Mouse (Mus musculus) hindbrain, embryonic 11.5 days (tissue): ENCODE results near the gene Mmp9. TPM values are rescaled to one million over a fixed set of nuclear protein-coding genes. Genes with fewer than 3 reads are reported as not detected.
A peak's percentile ranks its signal among the peaks of the same experiment; 100 is the strongest.

ENCODE experiments used
- ATAC-seq: fragments of 200-750 bp; cut with Nextera tagmentation; 2 replicates; pipeline ENCODE4 v1.8.0; 2017; ENCODE audit warnings: mild to moderate bottlenecking, moderate TSS enrichment, moderate library complexity; ENCODE audit not compliant: low FRiP score
- DNase-seq: peaks from one replicate; pipeline ENCODE4 v3.0.0-alpha.2; 2015; ENCODE audit warnings: low spot score
- H3K27ac ChIP-seq: fragments of 300-500 bp; sonication (generic); 2 replicates; pipeline ENCODE4 v1.5.1; 2014; ENCODE audit warnings: mild to moderate bottlenecking, low read depth, low read length
- H3K27me3 ChIP-seq: fragments of 300-500 bp; sonication (generic); 2 replicates; pipeline ENCODE4 v1.6.1; 2014; ENCODE audit warnings: mild to moderate bottlenecking, low read length, moderate library complexity, mixed read lengths; ENCODE audit not compliant: control insufficient read depth, insufficient read depth
- H3K36me3 ChIP-seq: fragments of 300-500 bp; sonication (generic); 2 replicates; pipeline ENCODE4 v1.6.1; 2014; ENCODE audit warnings: mild to moderate bottlenecking, low read length, moderate library complexity, mixed read lengths; ENCODE audit not compliant: control insufficient read depth, insufficient read depth
- H3K4me1 ChIP-seq: fragments of 300-500 bp; sonication (generic); replicated peaks from 2 replicates; pipeline ENCODE4 v1.6.1; 2014; ENCODE audit warnings: low read length, mixed read lengths; ENCODE audit not compliant: control insufficient read depth, insufficient read depth
- H3K4me2 ChIP-seq: fragments of 300-500 bp; sonication (generic); replicated peaks from 2 replicates; pipeline ENCODE4 v1.6.1; 2014; ENCODE audit warnings: mild to moderate bottlenecking, low read depth, low read length
- H3K4me3 ChIP-seq: fragments of 300-500 bp; sonication (generic); 2 replicates; pipeline ENCODE4 v1.5.1; 2014; ENCODE audit warnings: low read depth, low read length
- H3K9ac ChIP-seq: fragments of 300-500 bp; sonication (generic); 2 replicates; pipeline ENCODE4 v1.6.1; 2014; ENCODE audit warnings: low read depth, low read length
- H3K9me3 ChIP-seq: fragments of 300-500 bp; sonication (generic); 2 replicates; pipeline ENCODE4 v1.6.1; 2016; ENCODE audit warnings: low read length; ENCODE audit not compliant: control insufficient read depth
- WGBS: fragments of 180-500 bp; shearing (Covaris S2); extraction: QIAGEN DNeasy Blood & Tissue Kit; methylation state at CpG from one replicate; pipeline ENCODE4 v1.1.7; 2014; 5-methylcytosine and 5-hydroxymethylcytosine counted together
- polyA plus RNA-seq: library from polyadenylated mRNA; unstranded; fragments of >200 nt; fragmentation: Nextera tagmentation; extraction: Ambion mirVana; gene quantifications from 2 replicates; pipeline ENCODE4 v1.2.1, GENCODE M21; 2014

Gene Mmp9
- polyA plus RNA-seq, 1 experiment from 2014 or later, result 1.3 TPM

GRCm38 (mm10) chr2:164967193-164967592, 26.6 kb downstream of the Mmp9 start:
- WGBS, result 5% methylated on average over 6 of the region's 6 CpGs
- no peak overlapping the region for H3K4me3 ChIP-seq
- no peak overlapping the region for H3K27ac ChIP-seq
- DNase-seq, result no peak
- H3K27me3 ChIP-seq, result peaks cover 53% of the 10 kb centered on the region
- no peaks in the 10 kb centered on the region for H3K9me3 ChIP-seq
- H3K36me3 ChIP-seq, result no peaks in the 10 kb centered on the region
- ATAC-seq, result no peak
- H3K4me2 ChIP-seq, result no peak overlapping the region; the same call in 1 of the 2 replicates
- no peak overlapping the region for H3K9ac ChIP-seq
- peaks cover 22% of the 10 kb centered on the region for H3K4me1 ChIP-seq

GRCm38 (mm10) chr2:164967761-164968440, 27.3 kb downstream of the Mmp9 start:
- Histone ChIP-seq H3K4me2 (peak overlapping the region; percentile 66), H3K27ac (peak overlapping the region; percentile 74), H3K27me3 (peaks cover 53% of the 10 kb centered on the region), H3K36me3 (no peaks in the 10 kb centered on the region), H3K9ac (peak overlapping the region; percentile 55; the same call in 1 of the 2 replicates), H3K4me3 (peak overlapping the region; percentile 38), H3K4me1 (peaks cover 22% of the 10 kb centered on the region), H3K9me3 (no peaks in the 10 kb centered on the region)
- peak; percentile 66 for DNase-seq
- under 1% methylated on average over 59 of the region's 65 CpGs for WGBS
- no peak for ATAC-seq

GRCm38 (mm10) chr2:164968451-164968851, 27.9 kb downstream of the Mmp9 start:
- peak overlapping the region; percentile 74 for H3K27ac ChIP-seq

GRCm38 (mm10) chr2:164969348-164969781, 28.8 kb downstream of the Mmp9 start:
- H3K4me2 ChIP-seq, result peak overlapping the region; percentile 66

More at GRCm38 (mm10) chr2:164968451-164968851, 27.9 kb downstream of the Mmp9 start:
- no peak for ATAC-seq
- Histone ChIP-seq H3K36me3 (no peaks in the 10 kb centered on the region), H3K4me3 (peak overlapping the region; percentile 38), H3K4me1 (peaks cover 22% of the 10 kb centered on the region), H3K9me3 (no peaks in the 10 kb centered on the region), H3K9ac (peak overlapping the region; percentile 55; the same call in 1 of the 2 replicates), H3K4me2 (peak overlapping the region; percentile 66), H3K27me3 (peaks cover 53% of the 10 kb centered on the region)
- under 1% methylated on average over 26 of the region's 29 CpGs for WGBS
- peak; percentile 85 for DNase-seq

GRCm38 (mm10) chr2:164970631-164971196, 30.1 kb downstream of the Mmp9 start:
- peaks cover 18% of the 10 kb centered on the region for H3K4me1 ChIP-seq
- peak overlapping the region; percentile 21 for H3K4me3 ChIP-seq
- peak overlapping the region; percentile 74; the same call in 1 of the 2 replicates for H3K27ac ChIP-seq
- peak overlapping the region; percentile 52 for H3K4me2 ChIP-seq
- H3K27me3 ChIP-seq, result peaks cover 54% of the 10 kb centered on the region
- WGBS, result under 1% methylated on average over 37 of the region's 42 CpGs
- no peaks in the 10 kb centered on the region for H3K9me3 ChIP-seq
- ATAC-seq, result peak; percentile 58
- peak; percentile 73 for DNase-seq
- no peaks in the 10 kb centered on the region for H3K36me3 ChIP-seq
- H3K9ac ChIP-seq, result no peak overlapping the region; the same call in 1 of the 2 replicates

More at GRCm38 (mm10) chr2:164969348-164969781, 28.8 kb downstream of the Mmp9 start:
- peak overlapping the region; percentile 38 for H3K4me3 ChIP-seq
- no peak for ATAC-seq
- WGBS, result under 1% methylated on average over 21 of the region's 21 CpGs
- H3K9ac ChIP-seq, result no peak overlapping the region
- no peaks in the 10 kb centered on the region for H3K36me3 ChIP-seq
- no peak for DNase-seq
- H3K9me3 ChIP-seq, result no peaks in the 10 kb centered on the region
- peaks cover 53% of the 10 kb centered on the region for H3K27me3 ChIP-seq
- peaks cover 22% of the 10 kb centered on the region for H3K4me1 ChIP-seq
- H3K27ac ChIP-seq, result peak overlapping the region; percentile 74

- WGBS, result 69% methylated on average over 5 of the region's 5 CpGs
- peaks cover 41% of the 10 kb centered on the region for H3K27me3 ChIP-seq
- no peak for ATAC-seq
Observed at GRCm38 (mm10) chr2:164972646-164973045, 32.1 kb downstream of the Mmp9 start.

GRCm38 (mm10) chr2:164975611-164976010, 35.0 kb downstream of the Mmp9 start:
- Histone ChIP-seq H3K9me3 (no peaks in the 10 kb centered on the region), H3K4me3 (no peak overlapping the region), H3K4me1 (peaks cover 4% of the 10 kb centered on the region; the same call in 1 of the 2 replicates), H3K4me2 (no peak overlapping the region), H3K27me3 (peaks cover 14% of the 10 kb centered on the region; the same call in 1 of the 2 replicates), H3K36me3 (no peaks in the 10 kb centered on the region), H3K27ac (no peak overlapping the region), H3K9ac (no peak overlapping the region)
- WGBS, result 86% methylated on average over 6 of the region's 6 CpGs
- DNase-seq (no peak), ATAC-seq (no peak)

More at GRCm38 (mm10) chr2:164972646-164973045, 32.1 kb downstream of the Mmp9 start:
- Histone ChIP-seq H3K4me3 (no peak overlapping the region), H3K9ac (no peak overlapping the region), H3K36me3 (no peaks in the 10 kb centered on the region), H3K9me3 (no peaks in the 10 kb centered on the region), H3K27ac (no peak overlapping the region), H3K4me1 (peaks cover 15% of the 10 kb centered on the region), H3K4me2 (no peak overlapping the region)
- DNase-seq, result no peak

- 24% methylated on average over 7 of the region's 7 CpGs for WGBS
- no peak for ATAC-seq
- Histone ChIP-seq H3K9me3 (no peaks in the 10 kb centered on the region), H3K9ac (no peak overlapping the region), H3K27ac (no peak overlapping the region), H3K27me3 (0 out of 2 replicates have a peak, but pooled peaks cover 6% of the 10 kb centered on the region), H3K4me3 (no peak overlapping the region), H3K36me3 (no peaks in the 10 kb centered on the region), H3K4me1 (no peaks in the 10 kb centered on the region), H3K4me2 (no peak overlapping the region)
- DNase-seq, result peak; percentile 71
Observed at GRCm38 (mm10) chr2:164979749-164980148, 39.2 kb downstream of the Mmp9 start.
